Mouse (Mus musculus) heart, embryonic 10.5 days (tissue): ENCODE measurements around the gene Iqch. TPM values are rescaled to one million over a fixed set of nuclear protein-coding genes. Genes with fewer than 3 reads are reported as not detected.
A peak's percentile ranks its signal among the peaks of the same experiment; 100 is the strongest.

Source experiments
- DNase-seq: peaks from one replicate; pipeline ENCODE4 v3.0.0-alpha.2; 2017; ENCODE audit warnings: low spot score
- H3K27ac ChIP-seq: fragments of 300-500 bp; sonication (generic); 2 replicates; pipeline ENCODE4 v1.5.1; 2016; ENCODE audit warnings: mild to moderate bottlenecking
- H3K27me3 ChIP-seq: fragments of 300-500 bp; sonication (generic); 2 replicates; pipeline ENCODE4 v1.6.1; 2016; ENCODE audit warnings: mild to moderate bottlenecking; ENCODE audit not compliant: poor library complexity, insufficient read depth, severe bottlenecking
- H3K36me3 ChIP-seq: fragments of 300-500 bp; sonication (generic); 2 replicates; pipeline ENCODE4 v1.6.1; 2016; ENCODE audit warnings: mild to moderate bottlenecking, moderate library complexity
- H3K4me1 ChIP-seq: fragments of 300-500 bp; sonication (generic); 2 replicates; pipeline ENCODE4 v1.6.1; 2016; ENCODE audit warnings: mild to moderate bottlenecking
- H3K4me3 ChIP-seq: fragments of 300-500 bp; sonication (generic); 2 replicates; pipeline ENCODE4 v1.5.1; 2016; ENCODE audit warnings: mild to moderate bottlenecking, moderate library complexity
- H3K9me3 ChIP-seq: fragments of 300-500 bp; sonication (generic); 2 replicates; pipeline ENCODE4 v1.6.1; 2016; ENCODE audit warnings: mild to moderate bottlenecking, moderate library complexity
- WGBS: fragments of 180-500 bp; shearing (Covaris S2); methylation state at CpG from one replicate; pipeline ENCODE4 v1.1.7; 2016; 5-methylcytosine and 5-hydroxymethylcytosine counted together
- polyA plus RNA-seq: library from polyadenylated mRNA; unstranded; fragments of >200 nt; fragmentation: Nextera tagmentation; extraction: Ambion mirVana; gene quantifications from 2 replicates; pipeline ENCODE4 v1.2.1, GENCODE M21; 2016

The Iqch gene
- 0.11 TPM in 1 of 2 replicates, not detected in the other for polyA plus RNA-seq

DNA sequence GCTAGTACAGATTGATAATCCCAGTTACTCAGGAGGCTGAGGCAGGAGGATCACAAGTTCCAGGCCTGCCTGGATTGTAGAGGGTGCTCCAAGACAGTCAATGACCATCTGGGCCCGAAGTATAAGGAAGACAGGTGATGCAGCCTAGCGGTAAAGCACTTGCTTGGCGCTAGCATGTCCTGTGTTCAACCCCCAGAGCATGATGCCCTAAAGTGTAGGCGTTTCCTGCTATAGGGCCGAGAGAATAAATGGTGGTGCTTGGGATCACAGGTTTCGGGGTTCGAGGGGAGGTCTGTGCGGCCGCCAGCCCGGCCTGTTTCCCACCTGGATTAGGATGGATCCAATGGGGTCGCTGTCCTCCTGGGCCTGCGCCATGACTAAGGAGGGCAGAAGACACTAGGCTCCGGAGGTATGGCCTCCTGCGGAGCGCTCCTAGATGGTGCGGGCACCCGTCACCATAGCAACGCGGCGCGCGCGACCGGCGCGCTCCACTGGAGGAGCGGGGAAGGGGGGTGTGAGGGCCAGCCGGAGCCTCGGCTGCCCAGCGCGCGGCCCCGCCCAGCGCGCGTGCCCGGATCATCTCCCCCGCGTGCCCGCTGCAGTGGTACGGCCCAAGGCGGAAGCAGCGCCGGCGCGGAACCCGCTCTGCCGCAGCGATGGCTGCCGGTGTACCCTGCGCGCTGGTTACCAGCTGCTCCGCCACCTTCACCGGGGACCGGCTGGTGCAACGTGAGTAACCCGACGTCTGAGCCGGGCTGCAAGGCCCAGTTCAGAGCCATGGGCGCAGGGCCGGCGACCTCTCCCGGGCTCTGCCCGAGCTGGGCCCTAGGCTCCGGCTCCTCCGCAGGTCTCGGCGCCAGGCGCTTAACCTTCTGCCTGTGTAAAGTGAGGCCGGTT lies at the start of gene Iqch, which contains the start of gene Aagab:
Gene Iqch, minus strand, starts transcription at position 451 of the 897 bp plus-strand sequence.
Gene Aagab, plus strand, starts transcription at position 618 of the 897 bp plus-strand sequence.
- Histone ChIP-seq H3K27ac (peak within 1 kb of the TSS; percentile 91), H3K4me1 (peaks cover 31% of the 10 kb centered on the region), H3K9me3 (no peaks in the 10 kb centered on the region), H3K27me3 (no peaks in the 10 kb centered on the region), H3K36me3 (no peaks in the 10 kb centered on the region), H3K4me3 (peak within 1 kb of the TSS; percentile 95)
- DNase-seq: peak; percentile 94
- WGBS: 2% methylated on average over 70 of the region's 70 CpGs

DNA sequence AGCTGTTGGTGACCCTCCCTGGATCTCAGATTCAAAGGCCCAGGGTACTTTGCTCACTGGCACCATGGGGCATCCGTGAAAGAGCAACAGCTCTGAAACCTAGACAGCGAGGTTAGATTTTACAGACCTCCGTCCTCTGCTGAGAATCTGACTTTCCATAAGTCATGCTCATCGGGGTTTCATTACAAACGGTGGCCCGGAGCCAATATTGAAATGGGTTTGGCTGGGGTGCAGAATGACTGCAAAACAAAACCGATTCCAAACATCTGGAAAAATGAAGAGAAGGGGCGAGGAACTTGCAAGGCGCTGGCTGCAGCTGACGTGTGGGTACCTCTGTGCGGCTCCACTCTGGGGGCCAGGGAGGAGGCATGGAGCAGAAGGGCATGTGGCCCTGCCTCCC lies 49.3 kb upstream of the Iqch start:
- Histone ChIP-seq H3K27me3 (no peaks in the 10 kb centered on the region), H3K4me1 (peaks cover 37% of the 10 kb centered on the region), H3K4me3 (no peak overlapping the region), H3K27ac (no peak overlapping the region), H3K36me3 (peaks cover 91% of the 10 kb centered on the region), H3K9me3 (no peaks in the 10 kb centered on the region)
- WGBS: 92% methylated on average over 11 of the region's 11 CpGs
- no peak for DNase-seq

DNA sequence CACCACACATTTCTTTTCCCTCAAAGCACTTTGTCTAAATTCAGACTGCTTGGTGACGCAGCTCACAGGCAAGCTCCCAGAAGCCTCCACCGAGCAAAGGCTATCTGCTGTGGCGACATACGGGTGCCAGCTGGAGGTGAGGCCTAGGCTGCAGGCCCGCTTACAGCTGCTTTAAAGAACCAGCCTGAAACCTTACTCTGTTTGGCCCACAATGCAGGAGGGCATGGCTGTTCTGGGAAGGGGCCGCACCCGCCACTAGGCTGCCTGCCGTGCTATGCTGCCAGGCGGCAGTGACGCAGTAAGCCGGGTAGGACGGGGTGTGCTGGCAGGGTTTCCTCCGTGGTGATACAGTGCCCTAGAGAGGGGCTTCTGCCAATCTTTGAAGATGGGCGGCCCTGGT lies 48.6 kb upstream of the Iqch start:
- WGBS: 89% methylated on average over 14 of the region's 14 CpGs
- H3K9me3 ChIP-seq: no peaks in the 10 kb centered on the region
- H3K27ac ChIP-seq: no peak overlapping the region
- DNase-seq: no peak
- peaks cover 30% of the 10 kb centered on the region for H3K4me1 ChIP-seq
- peaks cover 95% of the 10 kb centered on the region for H3K36me3 ChIP-seq
- H3K27me3 ChIP-seq: no peaks in the 10 kb centered on the region
- H3K4me3 ChIP-seq: no peak overlapping the region

DNA sequence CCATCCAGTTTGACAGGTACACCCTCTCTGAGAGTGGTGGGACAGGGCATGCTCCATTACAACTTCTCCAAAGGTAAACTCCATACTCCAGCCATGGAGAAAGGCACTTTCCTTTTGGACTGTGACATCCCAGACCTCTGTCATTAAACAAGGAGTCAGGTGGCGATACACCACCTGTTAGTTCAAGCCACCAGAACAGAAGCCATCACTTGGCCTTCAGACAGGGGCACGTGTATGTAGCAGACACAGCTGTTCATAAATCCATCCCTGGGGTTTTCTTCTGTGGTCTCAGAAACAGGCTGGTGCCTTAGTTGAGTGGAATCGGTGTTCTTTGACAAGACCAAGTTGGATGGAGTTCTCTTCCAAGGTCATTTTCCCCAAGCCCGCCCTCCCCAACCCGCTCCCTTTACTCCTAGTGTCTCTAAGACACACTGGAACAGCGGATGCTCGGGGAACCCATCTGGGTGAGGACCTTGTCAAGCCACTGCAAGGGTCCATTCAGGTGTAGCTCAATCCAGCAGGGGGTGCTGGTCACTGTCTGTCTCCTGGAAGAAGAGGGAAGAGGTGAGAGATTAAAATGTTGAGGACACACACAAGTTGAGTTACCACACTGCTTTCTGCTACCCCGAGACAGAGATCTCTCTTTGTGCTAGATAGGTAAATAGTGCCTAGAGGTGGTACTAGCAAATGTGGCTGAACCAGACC lies 47.7 kb upstream of the Iqch start:
- Histone ChIP-seq H3K4me1 (peaks cover 25% of the 10 kb centered on the region), H3K36me3 (peaks cover 94% of the 10 kb centered on the region), H3K27me3 (no peaks in the 10 kb centered on the region), H3K9me3 (no peaks in the 10 kb centered on the region), H3K4me3 (no peak overlapping the region), H3K27ac (no peak overlapping the region)
- WGBS: 83% methylated on average over 8 of the region's 8 CpGs
- DNase-seq: no peak

GRCm38 (mm10) chr9:63648520-63648918 lies 46.2 kb upstream of the Iqch start:
- no peak overlapping the region for H3K27ac ChIP-seq
- WGBS: 78% methylated on average over 9 of the region's 9 CpGs
- DNase-seq: no peak
- H3K36me3 ChIP-seq: peaks cover 89% of the 10 kb centered on the region
- H3K4me3 ChIP-seq: no peak overlapping the region
- H3K27me3 ChIP-seq: no peaks in the 10 kb centered on the region
- peaks cover 14% of the 10 kb centered on the region for H3K4me1 ChIP-seq
- no peaks in the 10 kb centered on the region for H3K9me3 ChIP-seq

DNA sequence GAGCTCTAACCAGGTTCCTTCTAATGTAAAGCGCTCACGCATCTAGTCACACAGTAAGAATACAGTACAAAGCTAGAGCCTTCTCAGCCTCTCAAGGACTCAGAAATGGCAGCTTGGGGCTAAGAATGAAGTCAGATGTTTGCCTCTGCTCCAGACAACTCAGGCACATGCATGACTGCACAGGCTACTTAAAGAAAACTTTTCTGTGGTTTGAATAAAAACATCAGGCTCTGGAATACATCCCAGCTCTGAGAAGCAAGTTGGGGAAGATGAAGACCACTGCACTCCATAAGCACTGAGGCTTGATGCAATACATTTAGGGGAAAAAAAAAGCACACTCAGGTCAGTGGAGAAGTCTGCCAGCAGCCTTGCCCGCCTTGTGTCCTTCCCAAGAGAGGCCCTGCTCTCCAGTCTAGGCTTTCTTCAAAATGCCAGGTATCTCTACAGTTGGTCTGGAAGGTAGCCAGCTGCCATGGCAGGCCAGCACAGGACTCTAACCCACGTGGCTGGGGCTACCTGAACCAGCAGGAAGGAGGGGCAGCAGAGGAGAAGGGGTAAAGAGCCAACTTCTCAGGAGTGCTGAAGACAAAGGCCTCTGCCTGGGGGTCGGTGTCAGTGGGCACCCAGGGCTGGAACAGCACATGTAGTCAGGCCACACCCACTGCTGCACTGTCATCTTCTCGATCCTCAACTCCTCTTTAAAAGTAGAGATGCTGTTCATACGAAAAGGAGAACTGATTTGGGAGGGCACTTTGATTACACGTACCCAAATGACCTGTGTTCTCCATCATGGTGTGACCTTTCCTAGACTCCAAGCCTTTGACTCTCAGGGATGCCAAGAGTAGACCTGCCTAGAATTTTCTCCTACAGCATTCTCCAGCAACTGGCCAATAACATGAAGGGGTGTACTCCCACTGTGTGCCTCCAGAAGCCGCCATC lies 45.6 kb upstream of the Iqch start:
- no peak for DNase-seq
- no peaks in the 10 kb centered on the region for H3K9me3 ChIP-seq
- H3K4me3 ChIP-seq: no peak overlapping the region
- H3K27me3 ChIP-seq: no peaks in the 10 kb centered on the region
- no peak overlapping the region for H3K27ac ChIP-seq
- peaks cover 11% of the 10 kb centered on the region for H3K4me1 ChIP-seq
- 85% methylated on average over 9 of the region's 9 CpGs for WGBS
- peaks cover 90% of the 10 kb centered on the region for H3K36me3 ChIP-seq

- peaks cover 80% of the 10 kb centered on the region for H3K36me3 ChIP-seq
Measured at GRCm38 (mm10) chr9:63645084-63645483, 42.8 kb upstream of the Iqch start.

DNA sequence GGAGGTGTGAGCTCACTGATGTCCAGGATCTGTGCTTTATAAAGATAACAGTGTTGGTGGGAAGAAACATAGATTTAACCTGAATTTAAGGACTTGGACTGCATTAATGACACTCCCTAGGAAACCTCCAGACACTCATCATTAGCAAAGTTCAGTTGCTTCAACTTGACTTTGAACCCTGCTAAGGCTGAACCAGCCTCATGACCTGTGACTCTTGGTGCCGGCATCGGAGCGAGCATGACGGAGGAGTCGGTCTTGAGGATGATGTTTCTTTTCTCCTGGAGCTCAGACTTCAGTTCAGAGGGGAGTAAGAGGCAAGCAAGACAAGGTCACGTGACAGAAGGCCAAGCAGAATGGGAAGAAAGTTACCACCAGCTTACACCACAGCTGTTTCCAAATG lies 41.7 kb upstream of the Iqch start:
- H3K9me3 ChIP-seq: no peaks in the 10 kb centered on the region
- H3K36me3 ChIP-seq: peaks cover 77% of the 10 kb centered on the region
- H3K27me3 ChIP-seq: no peaks in the 10 kb centered on the region
- H3K27ac ChIP-seq: no peak overlapping the region
- H3K4me1 ChIP-seq: peaks cover 6% of the 10 kb centered on the region
- WGBS: 93% methylated on average over 6 of the region's 6 CpGs
- DNase-seq: no peak
- no peak overlapping the region for H3K4me3 ChIP-seq

More at GRCm38 (mm10) chr9:63645084-63645483, 42.8 kb upstream of the Iqch start:
- H3K4me3 ChIP-seq: no peak overlapping the region
- no peak for DNase-seq
- 79% methylated on average over 8 of the region's 8 CpGs for WGBS
- no peaks in the 10 kb centered on the region for H3K9me3 ChIP-seq
- no peak overlapping the region for H3K27ac ChIP-seq
- H3K27me3 ChIP-seq: no peaks in the 10 kb centered on the region
- peaks cover 6% of the 10 kb centered on the region for H3K4me1 ChIP-seq

DNA sequence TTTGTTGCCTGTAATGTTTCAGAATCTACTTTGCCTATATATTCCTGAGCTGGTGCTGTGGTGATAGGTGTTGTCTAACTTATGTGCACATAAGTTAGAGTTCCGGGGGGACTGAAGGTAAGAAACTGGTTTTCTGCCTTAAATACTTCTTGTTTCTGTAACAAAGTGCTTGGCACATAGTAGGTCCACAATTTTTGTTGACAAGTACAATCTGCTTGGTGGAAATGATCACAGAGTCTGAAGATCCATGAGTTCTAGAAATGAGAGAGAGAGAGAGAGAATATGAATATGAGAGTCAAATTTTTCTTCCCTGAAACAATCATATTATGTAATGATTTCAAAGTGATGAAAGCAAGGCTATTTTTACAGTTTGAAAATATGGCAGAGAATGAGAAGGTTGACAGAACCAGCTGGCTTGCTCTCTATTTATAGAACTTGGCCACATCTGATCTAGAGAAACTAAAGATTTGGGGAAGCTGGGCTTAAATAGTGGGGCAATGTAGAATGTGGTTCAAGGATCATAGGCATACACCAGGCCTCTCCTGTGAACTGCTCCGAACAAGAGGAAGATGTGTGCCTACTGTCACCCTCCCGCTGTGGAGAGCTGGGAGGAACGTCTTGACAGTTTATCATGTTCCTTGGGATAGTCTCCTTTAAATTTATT lies 39.8 kb upstream of the Iqch start:
- no peak for DNase-seq
- 92% methylated on average over 4 of the region's 4 CpGs for WGBS
- no peak overlapping the region for H3K4me3 ChIP-seq
- H3K36me3 ChIP-seq: peaks cover 69% of the 10 kb centered on the region
- peaks cover 10% of the 10 kb centered on the region for H3K4me1 ChIP-seq
- no peaks in the 10 kb centered on the region for H3K27me3 ChIP-seq
- no peaks in the 10 kb centered on the region for H3K9me3 ChIP-seq
- H3K27ac ChIP-seq: no peak overlapping the region; the same call in 1 of the 2 replicates

- H3K36me3 ChIP-seq: peaks cover 46% of the 10 kb centered on the region
Measured at GRCm38 (mm10) chr9:63636113-63636512, 33.8 kb upstream of the Iqch start.

GRCm38 (mm10) chr9:63633334-63633733 lies 31.0 kb upstream of the Iqch start:
- peaks cover 48% of the 10 kb centered on the region for H3K36me3 ChIP-seq
- WGBS: 87% methylated on average over 7 of the region's 7 CpGs
- H3K4me1 ChIP-seq: no peaks in the 10 kb centered on the region
- H3K27ac ChIP-seq: no peak overlapping the region
- H3K4me3 ChIP-seq: no peak overlapping the region
- no peak for DNase-seq
- no peaks in the 10 kb centered on the region for H3K9me3 ChIP-seq
- H3K27me3 ChIP-seq: no peaks in the 10 kb centered on the region

More at GRCm38 (mm10) chr9:63636113-63636512, 33.8 kb upstream of the Iqch start:
- no peak for DNase-seq
- Histone ChIP-seq H3K9me3 (no peaks in the 10 kb centered on the region), H3K4me1 (0 out of 2 replicates have a peak, but pooled peaks cover 3% of the 10 kb centered on the region), H3K27me3 (no peaks in the 10 kb centered on the region), H3K27ac (no peak overlapping the region), H3K4me3 (no peak overlapping the region)
- WGBS: 66% methylated on average over 7 of the region's 7 CpGs

- Histone ChIP-seq H3K9me3 (no peaks in the 10 kb centered on the region), H3K27me3 (no peaks in the 10 kb centered on the region), H3K27ac (no peak overlapping the region), H3K4me1 (no peaks in the 10 kb centered on the region), H3K36me3 (peaks cover 45% of the 10 kb centered on the region), H3K4me3 (no peak overlapping the region)
- 91% methylated on average over 11 of the region's 11 CpGs for WGBS
- DNase-seq: no peak
Measured at GRCm38 (mm10) chr9:63632924-63633323, 30.6 kb upstream of the Iqch start.
